ENCODE assay signal across 10 mouse cellular contexts in the genomic region with DNA sequence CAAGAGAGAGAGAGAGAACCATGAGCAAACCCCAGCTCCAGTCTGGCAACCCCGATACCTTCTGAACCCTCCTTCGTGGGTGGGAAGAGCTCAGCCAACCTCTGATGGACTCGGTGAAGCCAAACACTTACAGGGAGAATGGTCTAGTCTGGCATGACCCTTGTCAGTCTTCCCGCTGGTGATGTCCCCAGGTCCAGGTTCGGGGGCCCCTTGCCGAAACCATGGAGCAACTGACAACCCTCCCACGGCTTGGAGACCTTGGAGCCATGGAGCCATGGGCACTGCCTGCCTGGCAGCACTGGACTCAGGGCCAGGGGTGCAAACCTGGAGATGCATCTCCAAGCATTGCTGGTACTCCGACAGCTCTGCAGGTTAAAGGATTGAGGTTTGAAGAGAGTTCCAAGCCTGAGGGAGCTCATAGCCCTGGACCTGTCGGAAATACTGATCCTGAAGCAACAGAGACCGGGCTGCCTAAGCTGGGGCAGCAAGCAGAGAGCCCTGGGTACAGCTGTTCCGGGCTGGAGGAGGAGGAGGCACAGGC. TPM values are rescaled to one million over a fixed set of nuclear protein-coding genes. Genes with fewer than 3 reads are reported as not detected.
DNase-seq lines count a peak whose midpoint lies in the region; ATAC-seq and TF ChIP-seq lines count a peak whose summit lies in the region.
"Had no signal": no experiment of that assay in that cellular context is flagged by ENCODE, and none has a peak within 500 bp of the region (broad histone marks: within the 10 kb centered on the region; RNA-seq: fewer than 3 reads in every experiment).

No protein-coding gene starts in this region.

- no peak overlapping the region for H3K4me2 ChIP-seq in CH12.LX (ENCODE audit: insufficient read depth, low read depth, poor library complexity, severe bottlenecking)
- H3K4me2 ChIP-seq in forebrain, embryonic 12.5 days, result peak overlapping the region; percentile 98
- H3K4me2 ChIP-seq in midbrain, embryonic 11.5 days, result peak overlapping the region; percentile 50
- H3K4me2 ChIP-seq: intestine, embryonic 15.5 days had no signal

- H3K4me3 ChIP-seq in cerebellum, adult 2 months (replicated peaks; ENCODE audit: insufficient read depth, low read depth, low read length), result peak overlapping the region; percentile 85
- no peak overlapping the region for H3K4me3 ChIP-seq in CH12.LX (replicated peaks in 1 of 3; ENCODE audit: low read depth in 2 of 3, low read length in 2 of 3, poor library complexity in 1 of 3)
- peak overlapping the region; percentile 67 for H3K4me3 ChIP-seq in forebrain, embryonic 12.5 days (replicated peaks)
- peak overlapping the region; percentile 32; the same call in 1 of the 2 replicates for H3K4me3 ChIP-seq in midbrain, embryonic 11.5 days (ENCODE audit: low read depth, low read length)
- H3K4me3 ChIP-seq: intestine, embryonic 15.5 days had no signal

- no peak for TF ChIP-seq CTCF in cerebellum, adult 2 months (IDR thresholded peaks at IDR 0.05; ENCODE audit: borderline replicate concordance, insufficient read depth, low read depth, low read length)
- TF ChIP-seq CTCF in CH12.LX (conservative IDR thresholded peaks at IDR 0.05 in 1 of 2, IDR thresholded peaks at IDR 0.05 in 1 of 2; ENCODE audit: low read depth in 2 of 2, low read length in 2 of 2), result no peak

- no peak for TF ChIP-seq POLR2A in cerebellum, adult 2 months (IDR thresholded peaks at IDR 0.05; ENCODE audit: borderline replicate concordance, insufficient read depth, low read length)
- no peak for TF ChIP-seq POLR2A in CH12.LX (IDR thresholded peaks at IDR 0.05; ENCODE audit: low read depth, low read length)

- TF ChIP-seq RAD21 in CH12.LX (IDR thresholded peaks at IDR 0.05; ENCODE audit: low read depth, low read length), result no peak

- peaks cover 3% of the 10 kb centered on the region; the same call in 1 of the 2 replicates for H3K4me1 ChIP-seq in cerebellum, adult 2 months (ENCODE audit: control insufficient read depth, insufficient read depth, low read length)
- H3K4me1 ChIP-seq in CH12.LX (ENCODE audit: control insufficient read depth in 1 of 2, insufficient read depth in 2 of 2), result peaks cover 13 to 40% of the 10 kb centered on the region in 2 experiments; a peak in 3 of 4 replicates
- H3K4me1 ChIP-seq in forebrain, embryonic 12.5 days, result peaks cover 59% of the 10 kb centered on the region
- H3K4me1 ChIP-seq in midbrain, embryonic 11.5 days (ENCODE audit: control insufficient read depth, insufficient read depth, low read length), result peaks cover 29% of the 10 kb centered on the region

- no peak for TF ChIP-seq EP300 in CH12.LX (IDR thresholded peaks at IDR 0.05; ENCODE audit: low read length)

- H3K9ac ChIP-seq in CH12.LX (ENCODE audit: insufficient read depth, low read depth), result no peak overlapping the region
- H3K9ac ChIP-seq in forebrain, embryonic 12.5 days, result peak overlapping the region; percentile 52
- H3K9ac ChIP-seq in midbrain, embryonic 11.5 days (ENCODE audit: low read length), result no peak overlapping the region
- H3K9ac ChIP-seq: intestine, embryonic 15.5 days had no signal

- no peaks in the 10 kb centered on the region for H3K27me3 ChIP-seq in cerebellum, adult 2 months (ENCODE audit: control insufficient read depth, insufficient read depth, low read length)
- no peaks in the 10 kb centered on the region for H3K27me3 ChIP-seq in CH12.LX (replicated peaks)
- peaks cover 59% of the 10 kb centered on the region for H3K27me3 ChIP-seq in forebrain, embryonic 12.5 days
- peaks cover 48% of the 10 kb centered on the region for H3K27me3 ChIP-seq in midbrain, embryonic 11.5 days (ENCODE audit: control insufficient read depth, insufficient read depth, low read length)

- H3K9me3 ChIP-seq in CH12.LX (replicated peaks; ENCODE audit: low read length), result peaks cover 7% of the 10 kb centered on the region
- H3K9me3 ChIP-seq in forebrain, embryonic 12.5 days, result no peaks in the 10 kb centered on the region
- no peaks in the 10 kb centered on the region for H3K9me3 ChIP-seq in midbrain, embryonic 11.5 days (ENCODE audit: control insufficient read depth, low read length)
- H3K9me3 ChIP-seq: intestine, embryonic 15.5 days had no signal

- H3K27ac ChIP-seq in cerebellum, adult 2 months (ENCODE audit: insufficient read depth, low read length), result peak overlapping the region; percentile 74
- H3K27ac ChIP-seq in CH12.LX (ENCODE audit: insufficient read depth, low read depth), result peak overlapping the region; percentile 66; the same call in 1 of the 2 replicates
- H3K27ac ChIP-seq in forebrain, embryonic 12.5 days, result no peak overlapping the region
- no peak overlapping the region for H3K27ac ChIP-seq in midbrain, embryonic 11.5 days (ENCODE audit: low read depth, low read length)
- H3K27ac ChIP-seq: intestine, embryonic 15.5 days; macrophage had no signal

- 10% methylated on average over 11 of the region's 11 CpGs for WGBS in cerebellum, adult 2 months
- WGBS in forebrain, embryonic 12.5 days, result 60% methylated on average over 11 of the region's 11 CpGs
- 65% methylated on average over 11 of the region's 11 CpGs for WGBS in midbrain, embryonic 11.5 days

- in situ Hi-C loops in CH12.LX (cut with MboI; ENCODE audit: low pct_ligation_motif_present, low pct_unique_long_range_greater_than_20kb, low sequenced_read_pairs), result no loop called here

- dilution Hi-C loops in CH12.LX (cut with MboI; ENCODE audit: extremely low pct_ligation_motif_present, extremely low pct_unique_long_range_greater_than_20kb, low sequenced_read_pairs), result no loop called here

- peaks cover 35 to 62% of the 10 kb centered on the region in 2 experiments for H3K36me3 ChIP-seq in CH12.LX (replicated peaks in 1 of 2; ENCODE audit: control insufficient read depth in 1 of 2, insufficient read depth in 1 of 2, low read length in 1 of 2)
- H3K36me3 ChIP-seq in forebrain, embryonic 12.5 days (replicated peaks), result no peaks in the 10 kb centered on the region
- H3K36me3 ChIP-seq in midbrain, embryonic 11.5 days (ENCODE audit: control insufficient read depth, insufficient read depth, low read length), result no peaks in the 10 kb centered on the region
- H3K36me3 ChIP-seq: intestine, embryonic 15.5 days had no signal

- peaks cover 12% of the 10 kb centered on the region for H3K79me2 ChIP-seq in CH12.LX (replicated peaks; ENCODE audit: control insufficient read depth, extremely low read depth, insufficient read depth, poor library complexity, severe bottlenecking)

- no peak for ATAC-seq in cerebellum, adult (ENCODE audit: insufficient number of reproducible peaks, low FRiP score, low TSS enrichment)
- ATAC-seq in forebrain, embryonic 12.5 days (ENCODE audit: low FRiP score), result no peak
- ATAC-seq in midbrain, embryonic 11.5 days (ENCODE audit: low FRiP score), result no peak
- no peak for ATAC-seq in CD4-positive, CD25-positive, alpha-beta regulatory T cell, adult 4 months
- ATAC-seq: intestine, embryonic 15.5 days had no signal

- DNase-seq in cerebellum, adult 2 months, result peak; percentile 48 to 69
- peak; percentile 70 for DNase-seq in CH12.LX (ENCODE audit: extremely low read depth)
- DNase-seq in midbrain, embryonic 11.5 days (ENCODE audit: low spot score, missing footprints), result peak; percentile 86
- no peak for DNase-seq in frontal cortex, adult 2 months (ENCODE audit: extremely low spot score in 1 of 2, low spot score in 1 of 2)
- DNase-seq in ovary, adult 18-20 months (ENCODE audit: low spot score), result no peak

TF ChIP-seq in CH12.LX, 34 proteins besides CTCF, POLR2A, EP300 and RAD21 (continues in another document):
- TF ChIP-seq CHD2 (IDR thresholded peaks at IDR 0.05; ENCODE audit: low read length) (no peak), MEF2A (IDR thresholded peaks at IDR 0.05; ENCODE audit: borderline replicate concordance, low read depth, low read length) (no peak), ETS1 (conservative IDR thresholded peaks at IDR 0.05; ENCODE audit: low read depth, low read length) (no peak), SIN3A (IDR thresholded peaks at IDR 0.05; ENCODE audit: low read length) (no peak), CHD1 (IDR thresholded peaks at IDR 0.05; ENCODE audit: low read depth, low read length) (no peak), E2F4 (IDR thresholded peaks at IDR 0.05; ENCODE audit: insufficient replicate concordance, low read depth, low read length) (no peak), NRF1 (IDR thresholded peaks at IDR 0.05; ENCODE audit: low read depth, low read length) (no peak), RCOR1 (conservative IDR thresholded peaks at IDR 0.05; ENCODE audit: low read depth, low read length) (no peak), USF1 (IDR thresholded peaks at IDR 0.05; ENCODE audit: low read depth, low read length) (no peak), ZC3H11A (IDR thresholded peaks at IDR 0.05; ENCODE audit: low read depth, low read length) (no peak)

RNA-seq across cellular contexts. Expression of a gene that starts 0.9 kb away (rescaled TPM):
- polyA plus RNA-seq in cerebellum, adult 2 months (2012; rRNA removed), result 198 TPM in 2 replicates
- 19.9 and 36.9 TPM in 2 replicates for total RNA-seq in CH12.LX (2012; rRNA removed)
- total RNA-seq in CH12.LX (2014; rRNA removed), result 12.8 and 16.5 TPM in 2 replicates
- 11.6 and 12.3 TPM in 2 replicates for polyA plus RNA-seq in CH12.LX (2012; ENCODE audit: insufficient read length, low read depth)
- polyA plus RNA-seq in forebrain, embryonic 12.5 days (2016; fragmentation: Nextera tagmentation; extraction: Ambion mirVana), result 33.0 and 35.1 TPM in 2 replicates
- 7.0 and 9.0 TPM in 2 replicates for polyA plus RNA-seq in midbrain, embryonic 11.5 days (2014; fragmentation: Nextera tagmentation; extraction: Ambion mirVana)
- 294 and 326 TPM in 2 replicates for polyA plus RNA-seq in frontal cortex, adult 2 months (2012; rRNA removed)
- polyA plus RNA-seq in CD4-positive, CD25-positive, alpha-beta regulatory T cell, adult 4 months (2017; shearing (Covaris generic)), result 1 to 10 TPM; 3.1 to 3.7 TPM

RNA-seq across cellular contexts. Expression of a gene that starts 23.9 kb away (rescaled TPM):
- 155 and 158 TPM in 2 replicates for polyA plus RNA-seq in cerebellum, adult 2 months (2012; rRNA removed)
- total RNA-seq in CH12.LX (2012; rRNA removed) (241 and 287 TPM in 2 replicates), CH12.LX (2014; rRNA removed) (251 and 256 TPM in 2 replicates)
- 220 and 229 TPM in 2 replicates for polyA plus RNA-seq in CH12.LX (2012; ENCODE audit: insufficient read length, low read depth)
- 118 and 137 TPM in 2 replicates for polyA plus RNA-seq in forebrain, embryonic 12.5 days (2016; fragmentation: Nextera tagmentation; extraction: Ambion mirVana)
- polyA plus RNA-seq in midbrain, embryonic 11.5 days (2014; fragmentation: Nextera tagmentation; extraction: Ambion mirVana), result 148 and 163 TPM in 2 replicates
- 146 and 148 TPM in 2 replicates for polyA plus RNA-seq in frontal cortex, adult 2 months (2012; rRNA removed)
- polyA plus RNA-seq in CD4-positive, CD25-positive, alpha-beta regulatory T cell, adult 4 months (2017; shearing (Covaris generic)), result 100 to 1,000 TPM; 346 to 405 TPM

RNA-seq across cellular contexts. Expression of a gene that starts 32.1 kb away (rescaled TPM):
- 0.08 and 0.11 TPM in 2 replicates for polyA plus RNA-seq in cerebellum, adult 2 months (2012; rRNA removed)
- total RNA-seq in CH12.LX (2012; rRNA removed), result not detected in 2 replicates
- not detected in 2 replicates for total RNA-seq in CH12.LX (2014; rRNA removed)
- polyA plus RNA-seq in CH12.LX (2012; ENCODE audit: insufficient read length, low read depth), result not detected in 2 replicates
- 0.92 and 1.1 TPM in 2 replicates for polyA plus RNA-seq in forebrain, embryonic 12.5 days (2016; fragmentation: Nextera tagmentation; extraction: Ambion mirVana)
- polyA plus RNA-seq in midbrain, embryonic 11.5 days (2014; fragmentation: Nextera tagmentation; extraction: Ambion mirVana), result 2.6 and 2.9 TPM in 2 replicates
- 0.34 TPM in 1 of 2 replicates, not detected in the other for polyA plus RNA-seq in frontal cortex, adult 2 months (2012; rRNA removed)
- polyA plus RNA-seq in CD4-positive, CD25-positive, alpha-beta regulatory T cell, adult 4 months (2017; shearing (Covaris generic)), result not detected

Comparison
In these comparisons a context has a peak if more than half of its experiments do, and no peak if none do; other contexts are left out.
1. DNase-seq: peak in cerebellum, adult 2 months (2 of 2), CH12.LX (single experiment) and midbrain, embryonic 11.5 days (single experiment); none in frontal cortex, adult 2 months (0 of 2) and ovary, adult 18-20 months (single experiment).
2. H3K27ac ChIP-seq: peak in cerebellum, adult 2 months (single experiment) and CH12.LX (single experiment); none in forebrain, embryonic 12.5 days (single experiment) and midbrain, embryonic 11.5 days (single experiment).
3. H3K4me3 ChIP-seq: peak in cerebellum, adult 2 months (single experiment), forebrain, embryonic 12.5 days (single experiment) and midbrain, embryonic 11.5 days (single experiment); none in CH12.LX (0 of 3).